Mouse (Mus musculus): ENCODE results near the gene Tmem87b.

DNA sequence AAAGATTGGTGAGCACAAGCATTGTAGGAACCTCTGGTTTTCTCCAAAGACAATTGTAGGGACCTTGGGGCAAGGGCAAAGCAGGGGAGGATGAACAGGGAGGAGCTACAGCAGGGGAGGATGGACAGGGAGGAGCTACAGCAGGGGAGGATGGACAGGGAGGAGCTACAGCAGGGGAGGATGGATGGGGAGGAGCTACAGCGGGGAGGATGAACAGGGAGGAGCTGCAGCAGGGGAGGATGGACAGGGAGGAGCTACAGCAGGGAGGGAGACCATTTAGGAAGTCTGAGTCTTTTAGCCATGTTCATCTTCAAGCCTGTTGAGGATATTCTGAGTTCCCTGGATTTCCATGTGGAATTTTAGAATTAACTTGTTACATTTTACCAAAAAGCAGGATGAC is 31.1 kb upstream of the Tmem87b start:
- TF ChIP-seq CTCF (IDR thresholded peaks at IDR 0.05; ENCODE audit: low read depth) (no peak), EP300 (IDR thresholded peaks at IDR 0.05; ENCODE audit: low read depth) (no peak)
